Mouse (Mus musculus): ENCODE data around the gene Nmrk2. TPM values are rescaled to one million over a fixed set of nuclear protein-coding genes. Genes with fewer than 3 reads are reported as not detected.

The Nmrk2 gene
- not detected for polyA plus RNA-seq (2014; fragmentation: Illumina TruSeq; extraction: RNeasy Lipid Tissue Mini Kit (QIAGEN cat#74804); ENCODE audit: low read depth, low replicate concordance)

GRCm38 (mm10) chr10:81201807-81202758, at the start of gene Nmrk2:
Gene Nmrk2 (minus strand): TSS chr10:81202051.

GRCm38 (mm10) chr10:81232580-81233225, 30.9 kb upstream of the Nmrk2 start, which contains the start of gene Zfr2:
Gene Zfr2 (plus strand): TSS chr10:81233155.

GRCm38 (mm10) chr10:81230438-81231332, 28.8 kb upstream of the Nmrk2 start, which contains the start of gene Atcay:
Gene Atcay (minus strand): TSS chr10:81230833.

GRCm38 (mm10) chr10:81183805-81184204, 18.0 kb downstream of the Nmrk2 start, which contains the start of gene 4930442H23Rik:
Gene 4930442H23Rik (minus strand): TSS chr10:81183849.

GRCm38 (mm10) chr10:81182336-81183333, 19.2 kb downstream of the Nmrk2 start, which contains the start of gene Dapk3:
Gene Dapk3 (plus strand): TSS chr10:81183005.

GRCm38 (mm10) chr10:81176466-81177271, 25.2 kb downstream of the Nmrk2 start, which contains the start of gene Eef2:
Gene Eef2 (plus strand): TSS chr10:81176631.

GRCm38 (mm10) chr10:81167200-81168086, 34.4 kb downstream of the Nmrk2 start, which contains the start of gene Pias4:
Gene Pias4 (minus strand): TSS chr10:81167923.

Other genes starting within 250 kb of the Nmrk2 start
- gene Gng7, start 187.1 kb downstream of the Nmrk2 start, polyA plus RNA-seq (2014; fragmentation: Illumina TruSeq; extraction: RNeasy Lipid Tissue Mini Kit (QIAGEN cat#74804); ENCODE audit: low read depth, low replicate concordance): 10.1 TPM
- gene Diras1, start 176.4 kb downstream of the Nmrk2 start, polyA plus RNA-seq (2014; fragmentation: Illumina TruSeq; extraction: RNeasy Lipid Tissue Mini Kit (QIAGEN cat#74804); ENCODE audit: low read depth, low replicate concordance): 0.93 TPM
- gene Slc39a3, start 164.6 kb downstream of the Nmrk2 start, polyA plus RNA-seq (2014; fragmentation: Illumina TruSeq; extraction: RNeasy Lipid Tissue Mini Kit (QIAGEN cat#74804); ENCODE audit: low read depth, low replicate concordance): 1.7 TPM
- 2.3 TPM for gene Sgta, start 141.9 kb downstream of the Nmrk2 start, polyA plus RNA-seq (2014; fragmentation: Illumina TruSeq; extraction: RNeasy Lipid Tissue Mini Kit (QIAGEN cat#74804); ENCODE audit: low read depth, low replicate concordance)
- not detected for gene Thop1, start 132.0 kb downstream of the Nmrk2 start, polyA plus RNA-seq (2014; fragmentation: Illumina TruSeq; extraction: RNeasy Lipid Tissue Mini Kit (QIAGEN cat#74804); ENCODE audit: low read depth, low replicate concordance)
- not detected for gene Creb3l3, start 103.2 kb downstream of the Nmrk2 start, polyA plus RNA-seq (2014; fragmentation: Illumina TruSeq; extraction: RNeasy Lipid Tissue Mini Kit (QIAGEN cat#74804); ENCODE audit: low read depth, low replicate concordance)
- 3.4 TPM for gene Map2k2, start 96.1 kb downstream of the Nmrk2 start, polyA plus RNA-seq (2014; fragmentation: Illumina TruSeq; extraction: RNeasy Lipid Tissue Mini Kit (QIAGEN cat#74804); ENCODE audit: low read depth, low replicate concordance)
- gene Zbtb7a, start 66.8 kb downstream of the Nmrk2 start, polyA plus RNA-seq (2014; fragmentation: Illumina TruSeq; extraction: RNeasy Lipid Tissue Mini Kit (QIAGEN cat#74804); ENCODE audit: low read depth, low replicate concordance): 28.7 TPM
- gene Pias4, start 34.1 kb downstream of the Nmrk2 start, polyA plus RNA-seq (2014; fragmentation: Illumina TruSeq; extraction: RNeasy Lipid Tissue Mini Kit (QIAGEN cat#74804); ENCODE audit: low read depth, low replicate concordance): not detected
- gene Eef2, start 25.4 kb downstream of the Nmrk2 start, polyA plus RNA-seq (2014; fragmentation: Illumina TruSeq; extraction: RNeasy Lipid Tissue Mini Kit (QIAGEN cat#74804); ENCODE audit: low read depth, low replicate concordance): 13.2 TPM
- gene Dapk3, start 19.0 kb downstream of the Nmrk2 start, polyA plus RNA-seq (2014; fragmentation: Illumina TruSeq; extraction: RNeasy Lipid Tissue Mini Kit (QIAGEN cat#74804); ENCODE audit: low read depth, low replicate concordance): not detected
- gene 4930442H23Rik, start 18.2 kb downstream of the Nmrk2 start, polyA plus RNA-seq (2014; fragmentation: Illumina TruSeq; extraction: RNeasy Lipid Tissue Mini Kit (QIAGEN cat#74804); ENCODE audit: low read depth, low replicate concordance): not detected
- gene Atcay, start 28.8 kb upstream of the Nmrk2 start, polyA plus RNA-seq (2014; fragmentation: Illumina TruSeq; extraction: RNeasy Lipid Tissue Mini Kit (QIAGEN cat#74804); ENCODE audit: low read depth, low replicate concordance): 0.41 TPM
- 1.2 TPM for gene Zfr2, start 31.1 kb upstream of the Nmrk2 start, polyA plus RNA-seq (2014; fragmentation: Illumina TruSeq; extraction: RNeasy Lipid Tissue Mini Kit (QIAGEN cat#74804); ENCODE audit: low read depth, low replicate concordance)
- gene Matk, start 50.9 kb upstream of the Nmrk2 start, polyA plus RNA-seq (2014; fragmentation: Illumina TruSeq; extraction: RNeasy Lipid Tissue Mini Kit (QIAGEN cat#74804); ENCODE audit: low read depth, low replicate concordance): not detected
- gene Mrpl54, start 64.9 kb upstream of the Nmrk2 start, polyA plus RNA-seq (2014; fragmentation: Illumina TruSeq; extraction: RNeasy Lipid Tissue Mini Kit (QIAGEN cat#74804); ENCODE audit: low read depth, low replicate concordance): 2.1 TPM
- gene Apba3, start 64.9 kb upstream of the Nmrk2 start, polyA plus RNA-seq (2014; fragmentation: Illumina TruSeq; extraction: RNeasy Lipid Tissue Mini Kit (QIAGEN cat#74804); ENCODE audit: low read depth, low replicate concordance): 0.93 TPM
- gene Tjp3, start 89.5 kb upstream of the Nmrk2 start, polyA plus RNA-seq (2014; fragmentation: Illumina TruSeq; extraction: RNeasy Lipid Tissue Mini Kit (QIAGEN cat#74804); ENCODE audit: low read depth, low replicate concordance): not detected
- 2.7 TPM for gene Pip5k1c, start 90.9 kb upstream of the Nmrk2 start, polyA plus RNA-seq (2014; fragmentation: Illumina TruSeq; extraction: RNeasy Lipid Tissue Mini Kit (QIAGEN cat#74804); ENCODE audit: low read depth, low replicate concordance)
- 1.1 TPM for gene Cactin, start 119.1 kb upstream of the Nmrk2 start, polyA plus RNA-seq (2014; fragmentation: Illumina TruSeq; extraction: RNeasy Lipid Tissue Mini Kit (QIAGEN cat#74804); ENCODE audit: low read depth, low replicate concordance)
- gene Tbxa2r, start 126.7 kb upstream of the Nmrk2 start, polyA plus RNA-seq (2014; fragmentation: Illumina TruSeq; extraction: RNeasy Lipid Tissue Mini Kit (QIAGEN cat#74804); ENCODE audit: low read depth, low replicate concordance): not detected
- not detected for gene Gipc3, start 141.2 kb upstream of the Nmrk2 start, polyA plus RNA-seq (2014; fragmentation: Illumina TruSeq; extraction: RNeasy Lipid Tissue Mini Kit (QIAGEN cat#74804); ENCODE audit: low read depth, low replicate concordance)
- gene Hmg20b, start 148.4 kb upstream of the Nmrk2 start, polyA plus RNA-seq (2014; fragmentation: Illumina TruSeq; extraction: RNeasy Lipid Tissue Mini Kit (QIAGEN cat#74804); ENCODE audit: low read depth, low replicate concordance): 7.1 TPM
- 0.23 TPM for gene Mfsd12, start 155.4 kb upstream of the Nmrk2 start, polyA plus RNA-seq (2014; fragmentation: Illumina TruSeq; extraction: RNeasy Lipid Tissue Mini Kit (QIAGEN cat#74804); ENCODE audit: low read depth, low replicate concordance)
- gene 4930404N11Rik, start 163.8 kb upstream of the Nmrk2 start, polyA plus RNA-seq (2014; fragmentation: Illumina TruSeq; extraction: RNeasy Lipid Tissue Mini Kit (QIAGEN cat#74804); ENCODE audit: low read depth, low replicate concordance): not detected
- gene Fzr1, start 176.5 kb upstream of the Nmrk2 start, polyA plus RNA-seq (2014; fragmentation: Illumina TruSeq; extraction: RNeasy Lipid Tissue Mini Kit (QIAGEN cat#74804); ENCODE audit: low read depth, low replicate concordance): 0.35 TPM
- gene Dohh, start 182.4 kb upstream of the Nmrk2 start, polyA plus RNA-seq (2014; fragmentation: Illumina TruSeq; extraction: RNeasy Lipid Tissue Mini Kit (QIAGEN cat#74804); ENCODE audit: low read depth, low replicate concordance): not detected
- not detected for gene Gm48551, start 182.4 kb upstream of the Nmrk2 start, polyA plus RNA-seq (2014; fragmentation: Illumina TruSeq; extraction: RNeasy Lipid Tissue Mini Kit (QIAGEN cat#74804); ENCODE audit: low read depth, low replicate concordance)
- not detected for gene Gm48552, start 187.0 kb upstream of the Nmrk2 start, polyA plus RNA-seq (2014; fragmentation: Illumina TruSeq; extraction: RNeasy Lipid Tissue Mini Kit (QIAGEN cat#74804); ENCODE audit: low read depth, low replicate concordance)
- gene Smim24, start 191.0 kb upstream of the Nmrk2 start, polyA plus RNA-seq (2014; fragmentation: Illumina TruSeq; extraction: RNeasy Lipid Tissue Mini Kit (QIAGEN cat#74804); ENCODE audit: low read depth, low replicate concordance): not detected